Mouse (Mus musculus): ENCODE measurements around the gene Abi3.

Gene Abi3

DNA sequence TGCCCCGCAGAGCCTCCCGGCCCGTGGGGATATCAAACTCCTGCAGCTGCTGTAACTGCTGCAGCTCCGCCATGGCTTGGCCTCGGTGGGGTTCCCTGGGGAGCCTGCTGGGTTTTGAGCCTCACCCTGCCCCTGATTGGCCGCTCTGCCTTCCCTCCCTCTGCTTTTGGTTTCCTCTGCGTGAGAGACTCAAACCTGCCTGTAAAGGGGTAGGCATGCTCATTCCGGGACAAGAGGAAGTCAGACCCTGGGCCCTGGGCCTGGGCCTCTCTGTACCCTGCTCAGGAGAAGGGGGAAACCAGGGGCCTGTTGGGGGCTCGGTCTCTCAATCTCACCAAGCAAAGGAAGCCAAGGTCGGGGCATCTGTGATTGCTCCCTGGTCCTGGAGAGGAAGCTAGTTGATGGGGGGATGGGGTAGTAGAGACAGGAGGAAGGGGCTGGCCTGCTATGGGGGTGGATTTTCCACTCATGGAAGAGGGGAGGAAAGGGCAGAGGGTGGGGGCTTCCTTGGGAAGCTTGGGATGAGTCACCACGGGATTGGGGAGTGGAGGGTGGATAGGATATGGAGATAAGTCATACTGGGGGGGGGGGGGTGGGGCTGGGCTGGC is at the start of gene Abi3:
Gene Abi3 (minus strand): TSS at position 403 of the 608 bp plus-strand sequence.
- 33% methylated on average over 11 of the region's 11 CpGs for WGBS

DNA sequence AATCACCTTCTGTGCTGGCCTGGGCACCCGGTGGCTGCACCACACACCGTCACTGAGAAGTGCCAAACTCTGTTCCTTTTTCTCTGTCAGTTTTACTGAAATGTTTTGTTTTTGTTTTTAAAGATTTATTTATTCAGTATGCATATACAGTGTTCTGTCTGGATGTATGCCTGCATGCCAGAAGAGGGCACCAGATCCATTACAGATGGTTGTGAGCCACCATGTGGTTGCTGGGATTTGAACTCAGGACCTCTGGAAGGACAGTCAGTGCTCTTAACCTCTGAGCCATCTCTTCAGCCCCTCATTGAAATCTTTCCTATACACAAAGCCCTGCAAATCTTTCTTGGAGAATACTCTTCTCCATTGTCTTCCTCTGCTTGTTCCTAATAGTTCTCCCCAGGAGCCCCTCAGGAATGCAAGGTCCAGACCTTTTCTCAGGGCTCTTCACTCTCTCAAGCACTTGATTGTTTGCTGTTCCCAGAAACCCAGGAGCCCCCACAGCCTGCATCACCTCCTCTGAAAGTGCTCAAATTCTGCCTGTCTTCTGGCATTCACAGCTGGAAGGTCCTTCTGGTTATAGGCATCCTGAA is 48.3 kb upstream of the Abi3 start:
- WGBS = 56% methylated on average over 2 of the region's 2 CpGs

DNA sequence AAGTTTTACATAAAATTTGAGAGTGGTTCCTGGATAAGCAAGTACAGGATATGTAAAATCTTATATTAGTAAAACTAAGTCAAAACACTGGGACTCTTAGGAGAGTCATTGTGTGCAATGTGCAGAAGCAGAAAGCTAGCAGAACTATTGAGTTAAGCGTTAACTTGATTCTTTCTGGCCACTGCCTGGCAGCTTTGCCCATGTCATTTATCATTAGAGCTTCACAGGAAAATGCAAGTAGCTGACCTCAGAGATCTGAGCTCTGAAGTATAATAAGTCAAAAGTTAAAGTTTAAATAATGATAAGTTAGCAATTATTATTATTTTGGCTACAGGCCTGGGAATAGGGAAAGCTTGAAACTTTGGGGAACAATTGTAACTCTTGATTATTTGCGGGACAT is 37.6 kb upstream of the Abi3 start:
- WGBS = 92% methylated on average over 2 of the region's 2 CpGs

DNA sequence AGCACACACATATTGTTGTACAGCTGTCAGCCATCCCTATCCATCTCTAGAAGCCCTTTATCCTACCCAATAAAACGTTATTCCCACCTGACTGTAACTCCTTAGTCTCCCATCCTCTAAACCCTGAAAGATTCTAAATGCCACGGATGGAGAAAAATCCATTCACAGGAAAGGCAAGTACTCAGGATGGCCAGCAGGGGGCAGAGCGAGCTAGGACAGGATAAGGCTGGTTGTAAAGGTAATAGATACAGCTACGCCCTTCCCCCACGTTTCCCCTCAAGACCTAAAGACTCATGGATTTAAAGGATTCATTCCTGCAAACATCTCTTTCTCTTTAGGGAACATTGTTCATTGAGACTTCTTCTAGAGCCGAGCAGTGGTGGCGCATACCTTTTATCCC is 34.0 kb upstream of the Abi3 start:
- WGBS = 22% methylated on average over 7 of the region's 7 CpGs

DNA sequence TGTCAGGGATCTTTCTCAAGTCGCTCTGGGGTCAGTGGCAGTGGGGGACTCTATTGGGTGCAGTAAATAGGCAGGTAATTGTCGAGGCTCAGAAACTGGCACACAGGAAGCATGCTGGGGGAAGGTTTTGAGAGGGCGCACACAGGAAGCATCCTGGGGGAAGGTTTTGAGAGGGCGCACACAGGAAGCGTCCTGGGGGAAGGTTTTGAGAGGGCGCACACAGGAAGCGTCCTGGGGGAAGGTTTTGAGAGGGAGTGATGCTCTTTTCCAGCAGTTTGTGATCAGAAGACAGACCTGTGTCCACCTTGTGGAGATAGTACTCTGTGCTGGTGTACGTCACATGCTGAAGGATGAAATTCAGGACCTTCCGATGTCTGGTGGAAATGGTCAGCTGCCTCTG is 33.5 kb upstream of the Abi3 start:
- WGBS = 33% methylated on average over 9 of the region's 9 CpGs

DNA sequence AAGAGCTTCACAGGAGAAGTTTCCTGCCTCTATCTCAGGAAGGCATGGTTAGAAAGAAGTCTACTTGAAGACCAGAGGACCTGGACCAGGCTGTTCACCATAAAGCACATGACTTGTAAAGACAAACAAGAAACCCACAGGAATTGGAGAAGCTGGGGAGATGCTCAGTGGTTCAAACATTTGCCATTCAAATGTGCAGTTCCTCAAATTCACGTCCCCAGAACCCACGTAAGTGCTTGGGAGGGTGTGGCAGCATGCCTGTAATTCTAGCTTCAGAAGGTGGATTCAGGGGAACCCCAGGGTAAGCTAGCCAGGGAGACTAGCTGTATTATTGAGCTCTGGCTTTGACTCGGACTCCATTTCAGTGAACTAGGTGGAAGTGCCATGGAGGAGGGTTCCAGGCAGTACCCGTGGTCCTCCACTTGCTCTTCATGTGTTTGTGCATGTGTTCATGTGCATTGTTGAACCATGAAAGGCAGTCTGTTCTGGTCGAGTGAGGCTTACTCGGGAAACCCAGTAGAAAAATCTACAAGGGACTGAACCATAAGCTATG is 27.7 kb upstream of the Abi3 start:
- WGBS = 74% methylated on average over 6 of the region's 6 CpGs

DNA sequence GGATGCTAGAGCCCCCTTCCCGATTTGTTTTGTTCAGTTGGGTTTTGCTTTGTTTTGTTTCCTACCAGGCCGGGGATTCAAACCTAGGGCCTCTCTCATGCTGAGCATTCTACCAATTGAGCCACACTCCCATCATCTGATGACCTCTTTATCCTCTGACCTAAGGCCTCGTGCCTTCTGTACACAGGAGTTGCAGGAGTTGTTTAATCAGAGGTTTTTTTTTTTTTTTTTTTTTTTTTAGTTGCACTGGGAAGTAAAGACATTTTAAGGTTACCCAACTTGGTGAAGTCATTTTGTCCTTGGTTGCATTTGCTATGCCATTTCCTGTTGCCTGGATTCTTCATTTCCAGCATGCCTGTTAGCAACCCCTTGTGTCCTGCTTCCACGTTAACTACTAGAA is 27.2 kb upstream of the Abi3 start:
- 92% methylated on average over 4 of the region's 4 CpGs for WGBS

DNA sequence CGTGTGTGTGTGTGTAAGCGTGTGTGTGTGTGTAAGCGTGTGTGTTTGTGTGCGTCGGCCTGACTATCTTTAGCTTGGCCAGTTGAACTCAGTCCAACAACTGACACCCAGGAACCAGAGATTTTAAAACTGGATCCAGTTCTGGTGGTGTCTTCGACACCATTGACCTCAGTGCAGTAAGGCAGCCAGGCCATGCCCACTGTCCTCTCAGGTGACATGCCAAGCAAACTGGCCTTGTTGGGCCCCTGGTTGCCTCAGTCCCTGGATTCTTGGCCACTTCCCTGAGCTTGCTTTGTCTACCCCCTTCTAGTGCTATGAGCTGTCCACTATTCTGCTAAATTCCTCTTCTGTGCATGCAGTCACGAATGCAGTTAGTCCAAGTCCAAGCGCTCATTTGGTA is 19.1 kb upstream of the Abi3 start:
- 90% methylated on average over 8 of the region's 8 CpGs for WGBS

DNA sequence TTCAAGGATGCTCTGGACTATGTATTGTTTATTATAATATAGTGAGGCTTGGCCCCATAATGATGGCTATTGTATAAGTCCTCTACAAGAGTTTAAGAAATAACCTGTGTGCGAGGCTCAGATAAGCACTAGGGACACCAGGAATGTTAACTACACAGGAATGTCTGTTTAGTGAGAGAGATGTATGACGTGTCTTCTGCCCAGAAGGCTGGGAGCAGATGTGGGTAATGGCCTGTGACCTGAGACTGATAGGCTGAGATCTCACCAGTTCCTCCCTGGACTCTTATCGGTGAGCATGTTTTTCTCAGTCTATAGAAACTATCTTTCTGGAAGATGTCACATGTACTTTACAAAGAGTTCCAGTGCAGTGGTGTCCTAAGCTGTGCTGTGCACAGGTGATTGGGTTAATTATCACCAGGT is 17.8 kb upstream of the Abi3 start:
- WGBS = 41% methylated on average over 3 of the region's 3 CpGs

DNA sequence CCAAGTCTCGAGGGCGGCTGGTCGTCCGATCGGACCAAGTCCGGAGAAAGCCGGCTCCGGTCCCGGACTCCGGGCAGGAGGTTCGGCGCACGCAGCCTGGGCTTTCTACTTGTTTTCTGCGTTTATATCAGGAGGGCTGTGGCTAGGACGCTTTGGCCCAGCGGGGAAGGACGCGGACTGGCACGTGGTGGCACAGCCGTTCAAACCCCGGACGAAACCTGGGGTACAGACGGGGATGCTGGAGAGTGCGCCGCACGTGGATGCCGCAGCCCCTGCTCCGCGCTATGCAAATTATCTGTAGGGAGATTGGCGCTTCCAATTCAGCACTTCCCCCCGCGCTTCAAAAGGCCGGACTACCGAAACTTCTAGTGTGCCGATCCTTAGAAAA is 17.2 kb upstream of the Abi3 start:
- under 1% methylated on average over 35 of the region's 35 CpGs for WGBS

DNA sequence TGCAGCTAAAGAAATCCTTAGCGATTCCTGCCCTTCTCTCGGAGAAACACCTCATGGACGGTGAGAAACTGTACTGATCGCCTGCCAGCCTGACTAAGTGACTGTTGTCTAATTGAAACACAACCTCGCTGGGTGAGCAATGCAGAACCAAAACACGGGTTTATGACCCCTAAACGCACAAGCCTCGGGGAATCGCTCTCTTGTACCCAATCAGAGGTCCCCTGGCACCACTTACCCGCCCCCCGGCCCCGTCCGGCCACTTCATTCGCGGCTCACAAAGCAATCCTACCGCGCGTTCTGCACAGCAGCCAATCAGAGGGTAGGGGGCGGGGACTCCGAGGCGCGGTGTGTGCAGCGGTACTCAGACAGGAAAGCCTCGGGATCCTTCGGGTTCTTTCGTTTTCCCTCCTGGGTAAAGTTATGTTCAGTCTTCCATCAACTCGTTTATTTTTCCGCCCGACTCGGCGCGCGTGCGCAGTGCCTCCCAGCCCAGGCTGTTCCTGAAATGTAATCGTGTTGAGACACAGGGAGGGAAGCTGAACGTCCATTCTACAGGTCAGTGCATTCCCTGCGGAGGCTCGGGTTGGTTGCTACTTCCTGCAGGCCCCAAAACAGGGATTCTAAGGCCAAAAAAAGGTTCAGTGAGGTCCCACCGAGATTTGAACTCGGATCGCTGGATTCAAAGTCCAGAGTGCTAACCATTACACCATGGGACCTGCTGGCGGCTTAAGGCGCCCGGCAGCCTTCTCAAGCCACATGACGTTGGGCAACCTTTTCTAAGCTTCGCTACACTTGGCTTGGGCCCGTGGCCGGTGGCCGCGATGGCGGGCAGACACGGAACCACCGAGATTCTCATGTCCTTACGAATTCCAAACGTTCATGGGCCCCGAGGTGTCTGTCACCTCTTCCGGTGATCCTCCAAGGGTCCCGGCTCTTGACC is 16.5 kb upstream of the Abi3 start:
- WGBS = under 1% methylated on average over 58 of the region's 58 CpGs

DNA sequence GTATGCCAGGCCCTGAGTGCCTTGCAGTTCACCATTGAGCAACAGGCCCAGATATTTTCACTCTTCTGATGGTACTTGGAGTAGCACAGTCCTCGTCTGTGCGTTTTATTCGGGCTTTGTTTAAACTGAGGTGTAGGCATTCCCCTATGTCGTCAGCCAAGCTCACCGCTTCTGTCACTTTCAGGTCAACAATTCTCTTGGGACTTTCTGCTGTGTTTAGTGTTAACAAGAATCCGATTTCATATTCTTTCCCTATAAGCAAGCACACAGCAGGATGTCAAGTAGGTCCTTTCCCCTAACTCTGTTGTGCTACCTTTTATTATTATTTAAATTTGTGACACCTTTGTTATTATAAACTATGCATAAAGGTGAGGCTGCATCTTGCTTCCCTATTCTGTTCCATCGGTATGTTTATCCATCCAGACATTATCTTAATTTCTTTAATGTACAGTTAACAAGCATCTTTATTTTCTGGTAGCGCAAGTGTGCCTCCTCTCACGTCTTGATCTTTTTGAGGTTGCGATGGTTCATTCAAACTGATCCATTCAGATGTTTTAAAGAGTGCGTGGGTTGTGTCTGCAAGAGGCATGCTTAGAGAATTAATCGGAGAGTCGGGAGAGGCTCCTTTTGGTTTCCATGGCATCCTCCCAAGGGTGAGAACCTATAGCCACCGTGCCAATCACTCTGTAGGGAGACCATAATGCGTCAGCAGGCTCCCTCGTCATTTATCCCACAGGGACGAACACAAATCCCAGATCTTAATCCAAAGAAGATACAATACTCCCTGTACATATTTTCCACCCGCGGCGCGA is 15.6 kb upstream of the Abi3 start:
- 19% methylated on average over 21 of the region's 21 CpGs for WGBS

DNA sequence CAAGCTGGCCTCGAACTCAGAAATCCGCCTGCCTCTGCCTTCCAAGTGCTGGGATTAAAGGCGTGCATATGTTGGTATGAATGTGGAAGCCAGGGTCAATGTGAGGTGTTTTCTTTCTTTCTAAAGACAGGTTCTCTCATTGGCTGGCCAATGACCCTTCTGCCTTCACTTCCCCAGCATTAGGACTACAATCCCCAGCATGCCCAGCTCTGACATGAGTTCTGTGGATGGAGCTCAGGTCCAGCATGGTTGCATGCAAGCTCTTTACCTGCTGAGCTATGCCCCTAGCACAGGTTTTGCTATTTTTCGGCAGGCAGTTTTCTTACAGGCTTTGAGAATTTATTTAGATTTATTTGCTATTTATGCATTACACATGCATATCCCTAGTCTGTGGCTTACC is 15.0 kb upstream of the Abi3 start:
- WGBS = 91% methylated on average over 4 of the region's 4 CpGs

DNA sequence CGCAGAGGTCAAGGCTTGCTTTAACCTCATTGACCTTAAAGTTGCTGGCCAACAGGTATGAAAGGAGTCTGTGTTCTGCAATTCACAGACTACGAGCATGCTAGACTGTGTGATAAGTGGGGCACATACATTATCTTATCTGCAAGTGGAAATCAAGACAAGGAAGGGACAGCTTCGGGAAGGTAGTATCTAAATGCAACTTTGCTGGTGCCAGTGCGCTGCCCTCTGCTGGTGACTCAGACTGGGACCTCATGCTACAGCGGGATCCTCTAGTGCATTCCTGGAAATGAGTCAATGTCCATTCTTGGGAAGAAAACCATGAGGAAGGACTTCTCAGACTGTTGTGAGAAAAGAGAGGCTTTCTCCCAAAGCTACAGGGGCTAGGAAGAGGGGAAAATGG is 11.4 kb upstream of the Abi3 start:
- 55% methylated on average over 5 of the region's 5 CpGs for WGBS

DNA sequence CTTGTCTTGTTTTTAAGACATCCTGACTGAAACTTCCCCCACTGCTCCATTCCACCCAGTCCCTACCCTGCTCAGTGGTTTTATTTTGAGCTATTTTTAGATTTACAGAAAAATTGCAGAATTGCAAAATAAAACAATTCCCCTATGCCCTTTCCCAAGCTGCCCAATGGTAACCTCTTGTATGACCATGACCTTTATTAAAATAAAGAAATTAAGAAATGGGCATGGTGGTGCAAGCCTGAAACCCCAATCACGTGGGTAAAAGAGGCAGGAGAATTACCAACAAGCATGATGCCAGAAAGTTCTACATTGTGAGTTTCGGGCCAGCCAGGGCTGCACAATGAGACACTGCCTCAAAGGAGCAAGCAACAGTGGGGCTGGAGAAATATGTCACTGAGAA is 8.6 kb upstream of the Abi3 start:
- 78% methylated on average over 2 of the region's 2 CpGs for WGBS

DNA sequence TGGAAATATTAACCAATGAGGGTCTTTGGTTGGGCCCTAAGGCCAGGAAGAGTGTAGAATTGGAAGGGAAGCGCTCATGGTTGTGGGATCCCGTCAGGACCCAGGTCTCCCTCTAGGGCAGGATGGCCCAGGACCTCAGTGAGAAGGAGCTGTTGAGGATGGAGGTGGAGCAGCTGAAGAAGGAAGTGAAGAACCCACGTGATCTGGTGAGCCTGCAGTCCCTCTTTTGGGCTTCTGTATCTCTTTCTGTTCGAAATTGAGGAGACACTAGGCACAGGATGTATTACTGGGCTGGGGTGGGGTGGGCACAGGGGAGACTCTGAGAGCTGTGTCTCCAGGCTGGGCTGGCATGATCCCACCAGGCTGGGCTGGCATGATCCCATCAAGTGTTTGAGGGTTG is 2.7 kb upstream of the Abi3 start:
- WGBS = 74% methylated on average over 4 of the region's 4 CpGs

DNA sequence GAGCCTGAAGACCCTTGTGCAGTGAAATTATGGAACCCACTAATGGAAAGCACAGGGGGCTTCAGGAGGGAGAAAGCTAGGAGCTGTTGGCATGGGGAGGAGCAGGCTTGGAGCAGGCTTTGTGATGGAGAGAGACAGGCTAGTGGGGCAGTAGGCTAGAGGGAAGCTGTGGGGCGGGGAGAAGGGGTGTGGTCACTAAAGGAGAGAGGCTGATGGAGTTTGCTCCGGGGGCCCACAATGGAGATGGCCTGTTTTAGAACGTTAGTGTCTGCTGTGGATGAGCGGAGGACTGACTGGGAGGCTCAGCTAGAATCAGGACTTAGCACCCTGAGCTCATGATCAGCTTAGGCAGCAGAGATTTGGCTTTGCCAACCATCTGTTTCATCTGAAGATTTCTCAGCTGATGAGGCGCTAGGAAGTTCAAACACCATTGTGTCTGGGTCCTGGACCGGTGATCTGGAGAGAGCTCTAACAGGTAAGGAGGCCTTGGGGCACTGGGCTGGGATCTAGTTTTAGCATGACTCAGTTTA is 1.2 kb upstream of the Abi3 start:
- WGBS = 74% methylated on average over 6 of the region's 6 CpGs

DNA sequence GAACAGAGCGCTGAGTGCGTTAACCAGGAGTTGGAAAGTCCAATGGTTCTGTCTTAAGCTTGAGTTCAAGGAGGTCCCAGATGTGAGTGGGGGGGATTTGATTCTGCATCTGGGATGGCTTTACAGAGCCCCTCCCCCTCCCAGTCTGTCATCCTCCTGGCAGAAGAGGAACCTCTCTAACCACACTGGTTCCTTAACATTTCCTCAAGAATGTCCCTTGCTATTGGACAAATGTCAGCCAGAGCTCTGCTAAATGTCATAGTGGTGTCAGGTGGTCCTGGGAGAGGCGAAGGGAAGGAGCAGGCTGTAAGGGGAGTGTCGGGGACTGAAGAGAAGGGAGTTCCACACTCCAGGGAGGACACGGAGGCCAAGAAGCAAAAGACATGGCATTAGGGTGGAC is 677 bp upstream of the Abi3 start:
- WGBS = 70% methylated on average over 5 of the region's 5 CpGs

DNA sequence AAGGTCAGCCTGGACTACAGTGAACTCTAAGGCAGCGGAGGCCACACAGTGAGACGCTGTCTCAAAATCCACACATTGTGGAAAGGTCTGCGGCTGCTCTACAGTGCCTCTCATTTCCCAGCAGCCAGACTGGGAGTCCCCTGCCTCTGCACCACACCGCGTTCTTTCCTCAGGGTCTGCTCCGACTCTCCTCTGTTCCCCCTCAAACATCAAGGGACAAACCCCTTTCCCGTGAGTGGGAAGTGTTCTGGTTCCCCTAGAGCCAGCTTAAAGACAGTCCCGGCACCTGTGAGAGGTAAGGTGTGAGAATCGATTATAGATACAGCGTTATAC is 812 bp downstream of the Abi3 start:
- 69% methylated on average over 10 of the region's 10 CpGs for WGBS

DNA sequence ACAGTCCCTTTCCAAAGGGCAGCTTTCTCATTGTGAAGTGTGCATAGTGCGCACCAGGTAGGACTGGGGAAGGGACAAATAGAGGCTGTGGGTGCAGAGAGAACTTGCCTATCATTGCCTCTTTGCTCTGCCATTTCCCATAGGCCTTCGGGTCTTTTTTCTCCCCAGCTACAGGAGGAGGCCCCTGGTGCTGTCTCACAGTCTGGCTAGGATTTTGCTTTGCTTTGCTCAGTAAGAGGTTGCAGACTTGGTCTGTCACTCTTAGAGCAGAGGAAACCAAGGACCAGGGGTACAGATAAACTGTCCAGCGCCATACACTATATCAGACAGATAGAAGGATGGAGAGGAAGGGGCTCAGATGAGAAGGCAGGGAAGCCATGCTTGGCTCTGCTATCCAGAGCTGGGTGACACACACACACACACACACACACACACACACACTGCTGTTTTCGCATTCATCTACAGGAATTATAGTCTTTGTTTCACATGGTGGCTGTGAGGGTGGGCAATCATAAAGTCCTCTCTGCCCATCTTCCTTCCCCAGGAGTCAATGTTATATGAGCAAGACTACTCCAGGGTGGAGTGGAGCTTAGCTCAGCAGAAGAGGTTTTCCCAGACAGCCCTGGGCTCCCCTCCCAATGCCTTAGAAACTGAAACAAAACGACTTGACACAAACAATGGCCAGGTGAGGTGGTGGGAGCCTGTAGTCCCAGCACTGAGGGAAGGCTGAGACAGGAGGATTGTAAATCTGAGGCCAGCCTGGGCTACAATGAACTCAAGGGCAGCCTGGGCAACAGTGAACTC is 1.4 kb downstream of the Abi3 start:
- WGBS = 77% methylated on average over 5 of the region's 5 CpGs

All from cerebral cortex, adult 2 months (tissue).